Mouse (Mus musculus) megakaryocyte, embryonic 14.5 days (primary cell): ENCODE measurements around the gene S100a4. TPM values are rescaled to one million over a fixed set of nuclear protein-coding genes. Genes with fewer than 3 reads are reported as not detected.

Experiments used
- H3K27me3 ChIP-seq: replicated peaks from 2 replicates; pipeline ENCODE3; 2012; ENCODE audit warnings: inconsistent platforms
- H3K36me3 ChIP-seq: replicated peaks from 2 replicates; pipeline ENCODE3; 2012; ENCODE audit warnings: low read length, inconsistent platforms, mixed read lengths
- H3K4me1 ChIP-seq: 2 replicates; pipeline ENCODE4 v1.6.1; 2012; ENCODE audit warnings: inconsistent platforms
- H3K4me3 ChIP-seq: replicated peaks from 2 replicates; pipeline ENCODE3; 2012; ENCODE audit warnings: moderate library complexity, mild to moderate bottlenecking, inconsistent platforms
- H3K9me3 ChIP-seq: 2 replicates; pipeline ENCODE4 v1.6.1; 2012; ENCODE audit warnings: inconsistent platforms
- FLI1 ChIP-seq: IDR thresholded peaks from 2 replicates; pipeline ENCODE4 v1.6.1; 2012; ENCODE audit warnings: low read length, inconsistent platforms, mixed read lengths
- GATA1 ChIP-seq: IDR thresholded peaks from 3 replicates; pipeline ENCODE4 v1.6.1; 2012; ENCODE audit warnings: mixed read lengths, low read length, inconsistent platforms, borderline replicate concordance
- polyA plus RNA-seq: library from polyadenylated mRNA; stranded (reverse); fragments of >175 nt; gene quantifications from 2 replicates; pipeline ENCODE4 v1.2.3, GENCODE M21; 2012; ENCODE audit warnings: low replicate concordance; ENCODE audit not compliant: insufficient read depth

The S100a4 gene
- polyA plus RNA-seq = not detected in 2 replicates

- H3K4me3 ChIP-seq = peak within 1 kb of the TSS; percentile 79
- peaks cover 86% of the 10 kb centered on the region for H3K27me3 ChIP-seq
- TF ChIP-seq GATA1 = no peak
- TF ChIP-seq FLI1 = no peak
- H3K9me3 ChIP-seq = no peaks in the 10 kb centered on the region
- H3K4me1 ChIP-seq = peaks cover 54% of the 10 kb centered on the region
- H3K36me3 ChIP-seq = no peaks in the 10 kb centered on the region
Measured at GRCm38 (mm10) chr3:90603623-90604022, at the start of gene S100a4. S100a4 (plus strand) TSS chr3:90603771.

DNA sequence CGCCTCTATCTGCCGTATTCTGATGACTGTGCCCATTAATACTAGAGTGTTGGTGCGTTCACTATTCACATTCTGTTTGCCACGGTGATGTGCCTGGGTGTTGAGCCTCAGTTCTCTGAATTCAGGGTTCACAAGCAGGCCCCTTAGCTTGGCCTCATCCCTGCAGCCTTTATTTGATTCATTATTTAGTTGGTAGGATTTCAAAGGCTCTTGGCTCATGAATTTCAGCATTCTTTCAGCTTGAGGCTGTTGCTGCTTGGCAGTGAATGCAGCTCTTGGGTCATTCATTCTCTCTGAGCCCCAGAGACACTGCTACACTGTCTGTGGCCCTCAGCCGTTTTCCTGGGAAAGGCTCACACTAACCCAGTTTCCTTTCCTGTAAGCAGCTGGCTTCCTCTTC is 47.6 kb upstream of the S100a4 start:
- peaks cover 3% of the 10 kb centered on the region; the same call in 1 of the 2 replicates for H3K9me3 ChIP-seq
- no peak overlapping the region for H3K4me3 ChIP-seq
- H3K4me1 ChIP-seq = no peaks in the 10 kb centered on the region
- no peak for TF ChIP-seq GATA1
- no peak for TF ChIP-seq FLI1
- peaks cover 14% of the 10 kb centered on the region for H3K27me3 ChIP-seq
- H3K36me3 ChIP-seq = no peaks in the 10 kb centered on the region

GRCm38 (mm10) chr3:90560008-90560628 is 43.5 kb upstream of the S100a4 start, which contains the start of gene S100a3:
S100a3 (plus strand) TSS chr3:90560578.
- Histone ChIP-seq H3K9me3 (peaks cover 3% of the 10 kb centered on the region; the same call in 1 of the 2 replicates), H3K36me3 (no peaks in the 10 kb centered on the region), H3K27me3 (peaks cover 16% of the 10 kb centered on the region), H3K4me1 (no peaks in the 10 kb centered on the region), H3K4me3 (no peak within 1 kb of the TSS)
- no peak for TF ChIP-seq GATA1
- no peak for TF ChIP-seq FLI1

GRCm38 (mm10) chr3:90574691-90575090 is 28.9 kb upstream of the S100a4 start:
- peaks cover 7% of the 10 kb centered on the region for H3K9me3 ChIP-seq
- H3K4me3 ChIP-seq = no peak overlapping the region
- H3K36me3 ChIP-seq = no peaks in the 10 kb centered on the region
- H3K27me3 ChIP-seq = peaks cover 18% of the 10 kb centered on the region
- H3K4me1 ChIP-seq = peaks cover 4% of the 10 kb centered on the region; the same call in 1 of the 2 replicates
- TF ChIP-seq GATA1 (no peak), FLI1 (no peak)

GRCm38 (mm10) chr3:90575320-90575719 is 28.3 kb upstream of the S100a4 start:
- H3K27me3 ChIP-seq = peaks cover 18% of the 10 kb centered on the region
- peaks cover 4% of the 10 kb centered on the region; the same call in 1 of the 2 replicates for H3K4me1 ChIP-seq
- TF ChIP-seq GATA1 (no peak), FLI1 (no peak)
- H3K9me3 ChIP-seq = peaks cover 7% of the 10 kb centered on the region
- no peaks in the 10 kb centered on the region for H3K36me3 ChIP-seq
- H3K4me3 ChIP-seq = no peak overlapping the region

- TF ChIP-seq GATA1 = no peak
- TF ChIP-seq FLI1 = no peak
- peaks cover 18% of the 10 kb centered on the region for H3K27me3 ChIP-seq
- no peak overlapping the region for H3K4me3 ChIP-seq
- H3K9me3 ChIP-seq = peaks cover 7% of the 10 kb centered on the region
- no peaks in the 10 kb centered on the region for H3K36me3 ChIP-seq
- H3K4me1 ChIP-seq = peaks cover 4% of the 10 kb centered on the region; the same call in 1 of the 2 replicates
Measured at GRCm38 (mm10) chr3:90576351-90577001, 27.1 kb upstream of the S100a4 start.

DNA sequence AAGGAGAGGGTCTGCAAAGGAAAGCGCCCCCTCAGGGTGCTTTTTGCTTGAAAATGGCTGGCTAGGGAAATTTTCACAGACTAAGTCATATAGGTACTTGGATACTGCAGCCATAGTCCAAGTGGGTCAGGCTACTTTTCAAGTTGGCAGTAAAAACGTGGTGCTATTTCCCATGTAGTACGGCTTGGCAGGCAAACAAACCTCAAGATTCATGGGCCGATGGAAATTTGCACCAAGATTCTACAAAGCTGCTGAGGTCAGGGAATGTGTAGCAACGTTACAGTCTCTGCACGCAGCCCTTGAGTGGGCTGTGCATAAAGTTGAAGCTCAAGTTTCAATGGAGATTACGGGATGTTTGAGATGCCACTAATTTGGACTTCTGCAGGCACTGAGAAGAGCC is 24.1 kb upstream of the S100a4 start:
- Histone ChIP-seq H3K36me3 (no peaks in the 10 kb centered on the region), H3K9me3 (0 out of 2 replicates have a peak, but pooled peaks cover 8% of the 10 kb centered on the region), H3K4me1 (no peaks in the 10 kb centered on the region), H3K27me3 (peaks cover 25% of the 10 kb centered on the region), H3K4me3 (no peak overlapping the region)
- TF ChIP-seq GATA1 (no peak), FLI1 (no peak)

DNA sequence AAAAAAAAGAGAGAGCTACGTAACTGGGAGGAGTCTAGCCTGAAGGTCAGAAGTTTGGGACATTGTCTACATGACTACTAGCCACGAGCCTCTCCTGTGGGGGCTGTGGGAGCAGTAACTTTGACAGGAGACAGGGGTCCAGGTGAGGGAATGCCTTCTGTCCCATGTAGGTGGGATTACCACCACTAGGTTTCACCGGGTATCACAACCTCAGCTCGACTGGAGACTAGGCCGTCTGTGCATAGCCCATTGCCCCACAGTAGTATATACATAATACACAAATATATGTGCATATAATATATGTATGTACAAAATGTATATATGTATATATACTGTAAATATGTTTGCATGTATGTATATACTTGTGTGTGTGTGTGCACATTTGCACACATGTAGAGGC is 22.4 kb upstream of the S100a4 start:
- TF ChIP-seq FLI1 (no peak), GATA1 (no peak)
- no peaks in the 10 kb centered on the region for H3K36me3 ChIP-seq
- 0 out of 2 replicates have a peak, but pooled peaks cover 8% of the 10 kb centered on the region for H3K9me3 ChIP-seq
- H3K4me1 ChIP-seq = peaks cover 7% of the 10 kb centered on the region; the same call in 1 of the 2 replicates
- H3K4me3 ChIP-seq = no peak overlapping the region
- H3K27me3 ChIP-seq = peaks cover 26% of the 10 kb centered on the region

- H3K4me1 ChIP-seq = peaks cover 17% of the 10 kb centered on the region
- TF ChIP-seq GATA1 (no peak), FLI1 (no peak)
- 0 out of 2 replicates have a peak, but pooled peaks cover 8% of the 10 kb centered on the region for H3K9me3 ChIP-seq
Measured at GRCm38 (mm10) chr3:90582156-90582555, 21.4 kb upstream of the S100a4 start.

GRCm38 (mm10) chr3:90582556-90582955 is 21.0 kb upstream of the S100a4 start:
- Histone ChIP-seq H3K9me3 (0 out of 2 replicates have a peak, but pooled peaks cover 8% of the 10 kb centered on the region), H3K27me3 (peaks cover 35% of the 10 kb centered on the region), H3K4me1 (peaks cover 21% of the 10 kb centered on the region), H3K4me3 (no peak overlapping the region), H3K36me3 (no peaks in the 10 kb centered on the region)
- TF ChIP-seq GATA1 = no peak
- no peak for TF ChIP-seq FLI1

More at GRCm38 (mm10) chr3:90582156-90582555, 21.4 kb upstream of the S100a4 start:
- no peak overlapping the region for H3K4me3 ChIP-seq
- peaks cover 33% of the 10 kb centered on the region for H3K27me3 ChIP-seq
- H3K36me3 ChIP-seq = no peaks in the 10 kb centered on the region
